Mouse (Mus musculus) frontal cortex, adult 2 months (tissue): ENCODE data around the gene H2afj. TPM values are rescaled to one million over a fixed set of nuclear protein-coding genes. Genes with fewer than 3 reads are reported as not detected.
"Not testable (repeated sequence)": the region's sequence is repeated elsewhere in the genome, so short reads cannot be mapped to it uniquely, and the experiment has no call there.

Experiments used
- DNase-seq, 2 experiments: peaks; one replicate each; pipeline ENCODE4 v3.0.0; 2022; ENCODE audit warnings: low spot score in 1 of 2; ENCODE audit errors: extremely low spot score in 1 of 2
- polyA plus RNA-seq: library from polyadenylated mRNA; depleted of rRNA; stranded (reverse); fragments of >200 nt; gene quantifications from 2 replicates; pipeline ENCODE4 v1.2.3, GENCODE M21; 2012; rRNA removed

The H2afj gene
- polyA plus RNA-seq = 103 and 145 TPM in 2 replicates

- DNase-seq = peak; percentile 96 to 99
Observed at GRCm38 (mm10) chr6:136808014-136808417, at the start of gene H2afj. H2afj (plus strand) TSS chr6:136808244.

GRCm38 (mm10) chr6:136763912-136764311, 44.1 kb upstream of the H2afj start:
- DNase-seq = peak in 1 of 2 experiments; percentile 5

- DNase-seq = no peak
Observed at GRCm38 (mm10) chr6:136769143-136769542, 38.9 kb upstream of the H2afj start.

GRCm38 (mm10) chr6:136769859-136770258, 38.2 kb upstream of the H2afj start:
- no peak for DNase-seq

- no peak for DNase-seq
Observed at GRCm38 (mm10) chr6:136776392-136776791, 31.7 kb upstream of the H2afj start.

- no peak for DNase-seq
Observed at GRCm38 (mm10) chr6:136781377-136781986, 26.6 kb upstream of the H2afj start, which contains the start of gene Gucy2c. Gucy2c (minus strand) TSS chr6:136781765.

- no peak for DNase-seq
Observed at GRCm38 (mm10) chr6:136782146-136782545, 25.9 kb upstream of the H2afj start.

- DNase-seq = peak in 1 of 2 experiments; percentile 47
Observed at GRCm38 (mm10) chr6:136782761-136783160, 25.3 kb upstream of the H2afj start.

GRCm38 (mm10) chr6:136789391-136789971, 18.6 kb upstream of the H2afj start:
- no peak for DNase-seq

GRCm38 (mm10) chr6:136792884-136793758, 14.9 kb upstream of the H2afj start:
- no peak for DNase-seq

- DNase-seq = no peak
Observed at GRCm38 (mm10) chr6:136793831-136794525, 14.1 kb upstream of the H2afj start.

- DNase-seq = no peak
Observed at GRCm38 (mm10) chr6:136795110-136795509, 12.9 kb upstream of the H2afj start.

GRCm38 (mm10) chr6:136795850-136796249, 12.2 kb upstream of the H2afj start:
- DNase-seq = no peak

- DNase-seq = not testable (repeated sequence)
Observed at GRCm38 (mm10) chr6:136797874-136798693, 10.0 kb upstream of the H2afj start.

GRCm38 (mm10) chr6:136800710-136801109, 7.3 kb upstream of the H2afj start:
- no peak for DNase-seq

GRCm38 (mm10) chr6:136801274-136801673, 6.8 kb upstream of the H2afj start:
- no peak for DNase-seq

- DNase-seq = no peak
Observed at GRCm38 (mm10) chr6:136803093-136803738, 4.8 kb upstream of the H2afj start.

- DNase-seq = peak; percentile 93 to 100
Observed at GRCm38 (mm10) chr6:136803739-136804633, 4.1 kb upstream of the H2afj start, which contains the start of gene Hist4h4. Hist4h4 (minus strand) TSS chr6:136804415.
